Mouse (Mus musculus) embryo, embryonic 11.5 days (tissue): ENCODE results near the gene Ncoa3.
A peak's percentile ranks its signal among the peaks of the same experiment; 100 is the strongest.

Source experiments
- DNase-seq: peaks from one replicate; pipeline ENCODE4 v3.0.0-alpha.2; 2012; ENCODE audit warnings: low read depth, low spot score

Ncoa3 gene

GRCm38 (mm10) chr2:166079231-166079630 lies 86.8 kb downstream of the Ncoa3 start:
- DNase-seq: no peak

GRCm38 (mm10) chr2:166079961-166080885 lies 87.8 kb downstream of the Ncoa3 start:
- DNase-seq: peak; percentile 35

GRCm38 (mm10) chr2:166080967-166081750 lies 88.7 kb downstream of the Ncoa3 start:
- DNase-seq: no peak

GRCm38 (mm10) chr2:166082193-166082592 lies 89.8 kb downstream of the Ncoa3 start:
- peak; percentile 57 for DNase-seq

GRCm38 (mm10) chr2:166082661-166083060 lies 90.2 kb downstream of the Ncoa3 start:
- DNase-seq: no peak

GRCm38 (mm10) chr2:166083542-166084031 lies 91.2 kb downstream of the Ncoa3 start:
- no peak for DNase-seq

- DNase-seq: no peak
Observed at GRCm38 (mm10) chr2:166084111-166084510, 91.7 kb downstream of the Ncoa3 start.

- peak; percentile 35 for DNase-seq
Observed at GRCm38 (mm10) chr2:166084964-166085363, 92.5 kb downstream of the Ncoa3 start.

GRCm38 (mm10) chr2:166085780-166086179 lies 93.3 kb downstream of the Ncoa3 start:
- no peak for DNase-seq

GRCm38 (mm10) chr2:166086457-166087233 lies 94.2 kb downstream of the Ncoa3 start:
- no peak for DNase-seq

- DNase-seq: no peak
Observed at GRCm38 (mm10) chr2:166088991-166089390, 96.6 kb downstream of the Ncoa3 start.

GRCm38 (mm10) chr2:166090131-166090581 lies 97.7 kb downstream of the Ncoa3 start:
- no peak for DNase-seq

- DNase-seq: no peak
Observed at GRCm38 (mm10) chr2:166091599-166091998, 99.2 kb downstream of the Ncoa3 start.

GRCm38 (mm10) chr2:166092412-166092811 lies 100.0 kb downstream of the Ncoa3 start:
- no peak for DNase-seq

- no peak for DNase-seq
Observed at GRCm38 (mm10) chr2:166096300-166096699, 103.9 kb downstream of the Ncoa3 start.

- no peak for DNase-seq
Observed at GRCm38 (mm10) chr2:166096834-166097233, 104.4 kb downstream of the Ncoa3 start.

GRCm38 (mm10) chr2:166097443-166098291 lies 105.2 kb downstream of the Ncoa3 start:
- no peak for DNase-seq

- DNase-seq: no peak
Observed at GRCm38 (mm10) chr2:166098292-166098933, 106.0 kb downstream of the Ncoa3 start.

- no peak for DNase-seq
Observed at GRCm38 (mm10) chr2:166100309-166101262, 108.2 kb downstream of the Ncoa3 start.
